Mouse (Mus musculus): Measurements from ENCODE around the gene Nav2.

DNA sequence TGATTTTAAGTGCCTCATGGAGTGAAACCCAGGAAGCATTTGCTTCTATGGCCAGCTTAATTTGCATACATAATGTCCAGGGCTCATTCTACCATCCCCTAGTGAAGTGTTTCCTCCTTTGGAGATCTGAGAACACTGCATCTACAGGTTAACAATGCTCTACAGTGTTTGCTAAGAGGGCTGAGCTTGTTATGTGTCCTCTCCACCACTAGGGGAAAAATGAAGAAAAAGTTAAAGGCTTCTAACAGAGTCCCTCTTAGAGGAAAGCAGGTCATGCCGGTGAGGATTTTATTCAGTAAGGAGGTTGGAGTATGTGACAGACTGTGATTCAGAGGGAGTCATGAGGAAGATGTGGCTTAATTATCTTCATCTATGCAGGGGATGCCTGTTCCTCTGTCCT is 103.5 kb downstream of the Nav2 start:
- TF ChIP-seq EP300 (IDR thresholded peaks at IDR 0.05; ENCODE audit: insufficient read depth, low read depth, low read length) (no peak), CTCF (IDR thresholded peaks at IDR 0.05) (peak; percentile 40)

Measured in heart, adult 2 months (tissue).